Mouse (Mus musculus): Measurements from ENCODE around the gene Stim1.
"Not testable (repeated sequence)": the region's sequence is repeated elsewhere in the genome, so short reads cannot be mapped to it uniquely, and the experiment has no call there.

Stim1 gene

DNA sequence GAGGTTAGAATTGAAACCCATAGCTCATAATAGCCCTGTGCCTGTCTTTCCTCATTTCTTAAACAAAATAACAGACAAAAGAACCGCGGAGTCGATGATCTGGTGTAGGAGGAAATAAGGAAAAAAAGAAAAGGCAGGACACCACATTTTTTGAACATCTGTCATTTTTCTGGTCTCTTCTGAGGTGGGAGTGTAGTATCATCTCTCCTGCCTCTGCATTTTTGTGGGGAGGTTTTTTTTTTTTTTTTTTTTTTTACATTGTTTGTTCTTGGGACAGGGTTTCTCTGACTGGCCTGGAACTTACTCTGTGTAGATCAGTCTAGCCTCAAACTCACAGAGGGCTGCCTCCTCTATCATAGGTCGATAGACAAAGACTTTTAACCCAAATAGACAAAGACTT, 174.8 kb downstream of the Stim1 start:
- no peak for DNase-seq (ENCODE audit: low spot score)

DNA sequence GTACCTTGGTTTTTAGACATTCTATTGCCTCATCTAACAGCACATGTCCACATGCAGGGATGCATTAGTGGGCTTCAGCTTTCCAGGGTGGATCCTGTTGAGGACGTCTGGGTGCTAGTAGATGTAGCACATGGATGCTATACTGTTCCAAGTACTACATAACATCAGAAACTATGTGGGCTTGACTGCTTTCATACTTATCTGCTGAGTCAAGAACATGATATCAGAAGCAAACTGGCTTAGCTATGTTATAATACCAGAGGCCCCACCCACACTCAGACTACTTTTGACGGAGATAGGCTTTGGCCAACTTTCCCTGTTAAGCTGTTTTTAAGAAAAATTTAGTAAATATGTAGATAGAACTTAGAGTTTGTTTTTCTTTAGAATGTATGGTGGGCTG, 176.7 kb downstream of the Stim1 start:
- DNase-seq (ENCODE audit: low spot score), result no peak

DNA sequence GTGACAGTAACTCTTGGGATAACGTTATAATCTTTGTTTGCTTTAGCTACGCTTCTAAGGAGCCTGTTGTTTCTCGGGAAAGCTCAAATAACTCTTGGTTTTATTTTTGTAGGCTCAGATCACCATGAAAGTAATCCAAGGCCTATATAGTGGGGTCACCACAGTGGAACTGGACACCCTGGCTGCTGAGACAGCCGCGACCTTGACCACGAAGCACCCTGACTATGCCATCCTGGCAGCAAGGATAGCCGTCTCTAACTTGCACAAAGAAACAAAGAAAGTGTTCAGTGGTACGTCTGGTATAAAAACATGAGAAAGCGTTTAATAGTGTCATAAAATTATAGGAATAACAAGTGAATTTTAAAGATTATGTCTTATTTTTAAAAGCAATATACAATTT, 178.8 kb downstream of the Stim1 start:
- no peak for DNase-seq (ENCODE audit: low spot score)

DNA sequence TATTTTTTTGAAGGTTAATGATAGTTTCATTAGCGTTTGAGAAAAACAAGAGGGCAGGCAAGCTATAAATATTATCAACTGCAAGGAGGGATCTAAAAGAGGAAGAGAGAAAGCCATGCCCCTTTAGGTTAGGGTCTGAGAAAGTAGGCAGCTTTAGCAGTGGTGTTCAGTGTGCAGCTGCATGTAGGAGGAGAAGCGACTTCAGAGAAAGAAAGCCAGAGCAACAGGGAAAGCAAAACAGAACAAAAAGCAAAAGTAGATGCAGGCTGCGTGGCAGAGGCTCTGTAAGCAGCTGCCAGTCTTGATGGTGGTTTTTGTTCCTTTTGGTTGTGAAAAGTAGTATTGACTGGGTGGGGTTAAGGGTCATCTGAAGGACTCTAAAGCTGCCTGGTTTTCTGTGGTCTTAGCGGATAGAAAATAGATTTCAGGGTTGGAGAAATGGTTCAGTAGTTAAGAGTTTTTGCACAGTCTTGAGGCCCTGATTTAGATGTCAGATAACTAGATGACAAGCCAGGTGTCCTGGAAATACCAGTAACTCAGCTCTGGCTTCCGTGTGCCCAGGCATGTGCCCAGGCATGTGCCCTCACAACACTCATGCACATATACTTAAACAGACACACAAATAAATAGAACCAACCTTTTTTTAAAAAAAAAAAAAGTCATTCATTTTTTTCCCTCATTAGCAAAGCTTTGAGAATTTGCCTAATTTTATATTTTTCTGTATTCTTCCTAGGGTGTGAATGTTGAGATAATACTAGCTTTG, 191.2 kb downstream of the Stim1 start:
- DNase-seq (ENCODE audit: low spot score), result no peak

DNA sequence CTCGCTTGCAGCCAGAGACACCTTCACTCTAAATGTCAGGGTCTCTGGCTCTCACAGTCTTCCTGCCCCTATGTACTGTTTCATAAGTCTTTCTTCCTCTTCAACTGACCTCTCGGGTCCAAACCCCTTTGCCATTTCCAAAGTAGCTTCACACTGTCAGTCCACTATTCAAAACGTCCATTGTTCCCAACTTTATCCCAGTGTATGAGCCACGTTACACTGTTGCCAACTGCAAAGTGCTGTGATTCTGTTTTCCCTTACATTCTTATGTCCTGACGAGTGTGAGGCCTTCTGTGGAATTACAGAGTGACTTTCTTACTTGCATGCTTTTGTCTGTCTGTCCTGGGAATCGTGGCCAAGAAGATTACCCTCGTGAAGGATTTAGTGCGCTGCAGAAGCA, 200.0 kb downstream of the Stim1 start:
- no peak for DNase-seq (ENCODE audit: low spot score)

DNA sequence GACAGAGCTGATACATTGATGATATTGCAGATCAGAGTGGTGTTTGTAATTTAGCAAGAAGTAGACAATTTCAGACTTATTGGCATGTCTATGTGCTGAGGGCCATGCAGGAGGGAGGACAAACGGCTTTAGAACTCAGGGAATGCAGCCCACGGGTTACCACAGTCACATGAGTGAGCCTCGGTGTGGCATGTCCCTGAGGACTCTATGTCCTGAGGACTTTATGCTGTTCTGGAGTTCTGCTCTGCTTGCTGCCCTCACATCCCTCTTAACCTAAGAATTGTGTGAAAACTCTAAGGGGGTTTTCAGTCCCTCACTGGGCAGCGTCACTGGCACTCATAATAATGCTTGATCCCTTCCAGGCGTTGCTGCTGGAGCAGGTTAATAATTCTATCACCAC, 205.1 kb downstream of the Stim1 start:
- no peak for DNase-seq (ENCODE audit: low spot score)

DNA sequence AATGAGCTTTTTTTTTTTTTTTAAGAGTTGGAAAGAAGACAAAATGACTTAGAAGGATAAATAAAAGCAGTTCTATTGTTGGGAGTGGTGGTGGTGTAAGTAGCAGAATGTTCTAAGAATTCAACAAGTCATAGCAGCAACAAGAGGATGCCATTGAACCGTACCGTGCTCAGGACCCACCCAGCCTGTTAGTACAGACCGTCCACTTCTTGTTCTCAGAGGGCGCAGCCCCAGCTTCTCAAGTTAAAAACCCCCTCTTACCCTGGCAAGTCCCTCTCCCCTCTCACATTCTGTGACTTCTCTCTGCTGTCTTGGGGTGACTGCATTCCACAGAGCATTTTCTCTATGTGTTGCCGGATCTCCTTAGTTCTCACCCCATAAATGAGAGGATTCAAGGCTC, 209.0 kb downstream of the Stim1 start:
- DNase-seq (ENCODE audit: low spot score), result no peak

DNA sequence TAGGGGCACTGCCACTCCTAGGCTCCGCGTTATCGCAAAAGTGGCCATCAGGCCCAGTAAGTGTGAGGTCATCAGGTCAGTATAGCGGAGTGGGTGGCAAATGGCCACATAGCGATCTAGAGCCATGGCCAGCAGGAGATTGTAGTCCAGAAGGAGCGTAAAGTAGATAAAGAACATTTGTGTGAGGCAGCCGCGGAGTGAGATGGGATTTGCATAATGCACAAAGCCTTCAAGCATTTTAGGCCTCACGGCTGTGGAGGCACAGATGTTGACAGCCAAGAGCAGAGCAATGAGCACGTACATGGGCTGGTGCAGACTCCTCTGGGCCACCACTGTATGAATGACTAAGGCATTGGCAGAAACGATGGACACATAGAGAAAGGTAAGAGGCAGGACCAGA, 209.8 kb downstream of the Stim1 start:
- no peak for DNase-seq (ENCODE audit: low spot score)

DNA sequence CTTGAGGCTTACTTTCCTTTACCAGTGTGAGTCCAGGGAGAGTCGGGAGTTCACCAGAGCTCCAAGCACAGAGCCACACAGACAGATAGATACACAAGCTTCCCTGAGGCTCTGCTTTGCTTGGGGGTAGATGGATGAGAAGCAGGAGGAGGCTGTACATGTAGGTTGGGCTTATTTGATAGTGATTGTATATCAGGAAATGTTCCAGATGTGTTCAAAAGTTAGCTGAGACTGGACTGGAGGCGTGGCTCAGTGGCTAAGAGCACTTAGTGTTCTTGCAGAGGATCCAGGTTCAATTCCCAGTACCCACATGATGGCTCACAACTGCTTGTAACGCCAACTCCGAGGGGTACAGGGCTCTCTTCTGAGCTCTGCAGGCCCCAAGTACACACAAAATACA, 210.8 kb downstream of the Stim1 start:
- DNase-seq (ENCODE audit: low spot score), result no peak

DNA sequence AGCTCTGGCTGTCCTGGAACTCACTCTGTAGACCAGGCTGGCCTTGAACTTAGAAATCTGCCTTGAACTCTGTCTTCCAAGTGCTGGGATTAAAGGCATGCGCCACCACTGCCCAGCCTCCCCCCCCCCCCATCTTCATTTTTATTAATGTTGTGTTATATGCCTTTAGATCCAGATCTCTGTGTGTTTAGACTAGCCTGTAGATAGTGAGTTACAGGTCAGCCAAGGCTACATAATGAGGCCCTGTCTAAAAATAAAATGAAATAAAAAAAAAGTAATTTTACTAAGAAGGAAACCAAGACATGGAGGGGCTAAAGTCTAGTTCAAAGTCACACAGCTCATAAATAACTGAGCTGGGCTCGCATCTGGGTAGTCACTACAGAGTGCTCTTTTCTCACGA, 211.3 kb downstream of the Stim1 start:
- DNase-seq (ENCODE audit: low spot score), result no peak

DNA sequence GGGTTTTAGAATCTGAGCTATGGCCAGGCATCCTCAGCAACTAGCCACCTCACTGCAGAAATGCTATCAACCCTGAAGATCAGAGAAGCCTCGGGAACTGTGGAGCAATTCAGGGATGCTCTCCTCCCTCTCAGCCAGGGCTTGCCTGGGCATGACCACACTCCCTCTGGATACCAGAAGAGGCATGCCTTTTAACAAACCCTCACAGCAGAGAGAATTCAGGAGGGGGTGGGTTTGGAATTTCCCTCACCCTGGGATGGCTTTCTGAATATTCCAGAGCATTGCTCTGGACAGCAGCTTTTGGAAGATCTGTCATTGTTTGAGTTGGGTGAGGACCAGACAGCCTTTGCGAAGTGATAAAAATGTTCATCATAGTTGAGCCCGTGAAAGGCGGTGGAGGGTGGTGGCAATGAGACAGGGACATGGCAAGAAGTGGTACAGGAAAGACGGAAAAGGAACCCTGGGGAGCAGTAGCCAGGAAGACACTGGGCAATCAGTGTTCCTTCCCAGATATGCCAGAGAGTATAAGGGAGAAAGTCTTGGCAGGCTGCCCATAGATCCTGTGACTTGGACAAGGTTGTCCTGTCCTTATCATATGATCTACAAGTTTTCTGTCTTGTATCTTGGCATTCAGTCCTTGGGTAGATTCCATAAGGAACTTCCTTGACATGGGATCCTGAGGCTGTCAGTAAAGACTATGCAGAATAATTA, 211.9 kb downstream of the Stim1 start:
- DNase-seq (ENCODE audit: low spot score), result no peak

DNA sequence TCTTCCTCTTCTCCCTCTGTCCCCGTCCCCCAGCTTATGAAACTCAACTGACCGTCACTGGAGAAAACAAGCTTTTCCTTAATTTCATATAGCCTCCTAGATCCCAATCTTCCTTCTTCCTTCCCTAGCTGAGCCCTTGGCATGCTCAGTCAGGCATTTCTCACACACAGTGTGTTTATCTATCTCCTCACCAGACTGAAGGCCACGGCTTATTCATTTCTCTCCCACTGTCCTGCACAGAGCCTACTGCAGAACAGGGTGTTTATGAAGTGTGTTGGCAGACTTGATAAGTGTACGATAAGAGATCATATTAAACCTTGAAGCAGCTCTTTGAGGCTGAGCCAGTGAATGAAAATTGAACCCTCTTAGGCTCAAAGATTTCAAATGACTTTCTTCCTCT, 213.2 kb downstream of the Stim1 start:
- no peak for DNase-seq (ENCODE audit: low spot score)

DNA sequence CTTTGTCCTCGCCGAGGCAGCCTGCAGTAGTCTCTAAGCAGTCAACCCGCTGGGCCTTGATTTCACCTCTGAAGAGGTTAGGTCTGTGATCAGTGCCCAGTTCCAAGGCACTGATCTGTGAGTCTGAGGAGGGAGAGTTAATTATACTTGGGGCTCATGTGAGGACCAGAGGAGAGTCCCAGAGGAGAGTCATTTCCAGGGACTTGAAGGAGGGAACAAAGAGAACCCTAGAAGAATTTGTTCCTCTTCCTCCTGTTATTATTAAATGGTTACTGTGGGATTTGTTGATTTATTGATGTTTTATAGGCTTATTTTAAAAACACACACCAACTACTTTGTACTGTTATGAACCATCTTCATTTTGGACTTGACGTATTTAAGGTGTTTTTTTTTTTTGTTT, 214.0 kb downstream of the Stim1 start, which contains the start of gene Olfr543:
Olfr543 (minus strand) TSS at position 101 of the 400 bp plus-strand sequence.
- no peak for DNase-seq (ENCODE audit: low spot score)

DNA sequence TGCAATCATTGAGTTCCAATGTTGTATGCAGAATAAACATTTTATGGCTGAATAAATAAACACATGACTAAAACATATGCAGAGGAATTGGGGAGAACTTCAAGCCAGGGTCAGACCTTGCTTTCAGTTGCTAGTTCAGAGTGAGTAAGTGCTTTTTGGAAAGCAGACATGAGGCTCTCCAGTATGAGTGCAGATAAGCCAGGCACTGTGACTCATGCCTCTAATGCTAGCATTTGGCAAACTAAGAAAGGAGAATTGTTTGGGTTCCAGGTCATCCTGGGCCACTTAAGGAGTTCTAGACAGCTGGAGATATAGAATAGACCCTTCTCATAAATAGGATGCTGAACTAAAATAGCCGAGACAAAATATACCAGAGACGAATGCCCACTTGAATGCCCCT, 216.1 kb downstream of the Stim1 start:
- DNase-seq (ENCODE audit: low spot score), result no peak

DNA sequence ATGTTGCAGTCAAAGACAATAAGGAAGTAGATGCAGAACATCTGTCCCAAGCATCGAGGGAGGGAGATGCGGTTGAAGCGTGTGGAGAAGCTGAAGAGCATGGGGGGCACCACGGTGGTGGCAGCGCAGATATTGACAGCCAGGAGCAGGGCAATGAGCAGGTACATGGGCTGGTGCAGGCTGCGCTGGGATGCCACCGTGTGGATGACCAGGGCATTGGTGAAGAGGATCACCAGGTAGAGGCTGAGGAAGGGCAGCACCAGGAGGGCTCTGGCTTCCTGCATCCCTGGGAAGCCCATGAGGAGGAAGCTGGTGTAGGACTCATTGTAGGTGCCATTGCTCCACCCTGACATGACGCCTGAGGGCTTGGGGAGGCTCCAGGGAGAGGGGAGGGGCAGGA, 217.2 kb downstream of the Stim1 start:
- not testable (repeated sequence) for DNase-seq (ENCODE audit: low spot score)

DNA sequence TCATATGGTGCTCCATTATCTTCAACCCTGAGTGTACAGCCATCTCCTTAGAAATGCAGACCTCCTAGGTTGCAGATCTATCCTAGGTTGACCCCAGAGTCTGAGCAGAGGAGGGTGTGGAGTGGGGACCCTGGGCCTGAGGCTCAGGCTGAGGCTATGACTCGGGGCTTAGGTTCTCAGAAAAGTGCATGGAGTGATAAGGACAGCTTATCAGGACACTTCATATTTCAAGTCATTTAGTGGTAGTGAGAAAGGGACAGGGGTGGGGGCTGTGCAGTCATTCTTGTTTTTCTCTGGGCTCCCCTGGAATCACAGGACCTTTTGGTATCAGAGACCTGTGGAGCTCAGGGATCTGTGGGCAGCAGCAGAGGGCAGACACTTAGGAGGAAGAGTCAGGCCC, 218.5 kb downstream of the Stim1 start:
- no peak for DNase-seq (ENCODE audit: low spot score)
